Mouse (Mus musculus) ES-E14 (cell line): ENCODE results near the gene Cavin4. TPM values are rescaled to one million over a fixed set of nuclear protein-coding genes. Genes with fewer than 3 reads are reported as not detected.
A peak's percentile ranks its signal among the peaks of the same experiment; 100 is the strongest.

ENCODE experiments used
- DNase-seq: peaks from one replicate; pipeline ENCODE4 v3.0.0-alpha.2; 2013; ENCODE audit warnings: low read depth, low spot score
- H3K27ac ChIP-seq: 2 replicates; pipeline ENCODE4 v1.5.1; 2012; ENCODE audit warnings: low read depth, mild to moderate bottlenecking, low read length, moderate library complexity, mixed read lengths; ENCODE audit not compliant: poor library complexity, insufficient read depth, severe bottlenecking
- H3K36me3 ChIP-seq: 2 replicates; pipeline ENCODE4 v1.6.1; 2012; ENCODE audit warnings: mild to moderate bottlenecking, low read length, moderate library complexity, mixed read lengths; ENCODE audit not compliant: control insufficient read depth, poor library complexity, insufficient read depth, severe bottlenecking
- H3K4me1 ChIP-seq, 2 experiments: fragments of 150-350 bp in 1 of 2; sonication (generic) in 1 of 2; 2 replicates each; pipeline ENCODE4 v1.6.1; 2012; ENCODE audit warnings: low read length in 2 of 2, mild to moderate bottlenecking in 1 of 2, mixed read lengths in 1 of 2; ENCODE audit not compliant: control insufficient read depth in 2 of 2, insufficient read depth in 2 of 2, poor library complexity in 1 of 2
- H3K4me3 ChIP-seq, 2 experiments: fragments of 150-350 bp in 1 of 2; sonication (generic) in 1 of 2; 2 replicates each; pipeline ENCODE4 v1.5.1; 2012; ENCODE audit warnings: low read length in 2 of 2, low read depth in 1 of 2, mild to moderate bottlenecking in 1 of 2, mixed read lengths in 1 of 2; ENCODE audit not compliant: insufficient read depth in 1 of 2, poor library complexity in 1 of 2, severe bottlenecking in 1 of 2
- H3K9ac ChIP-seq: 2 replicates; pipeline ENCODE4 v1.6.1; 2012; ENCODE audit warnings: low read depth, mild to moderate bottlenecking, low read length, mixed read lengths; ENCODE audit not compliant: poor library complexity, insufficient read depth, severe bottlenecking
- H3K9me3 ChIP-seq: fragments of 150-350 bp; sonication (generic); 2 replicates; pipeline ENCODE4 v1.6.1; 2012; ENCODE audit warnings: low read depth, mild to moderate bottlenecking, low read length; ENCODE audit not compliant: control insufficient read depth, insufficient read depth
- CHD2 ChIP-seq: IDR thresholded peaks from 2 replicates; pipeline ENCODE4 v1.6.1; 2014; ENCODE audit warnings: mild to moderate bottlenecking, low read depth, low read length, inconsistent platforms
- HCFC1 ChIP-seq: IDR thresholded peaks from 2 replicates; pipeline ENCODE4 v1.6.1; 2012; ENCODE audit warnings: low read length, inconsistent platforms, borderline replicate concordance; ENCODE audit not compliant: insufficient read depth
- MAFK ChIP-seq: IDR thresholded peaks from 2 replicates; pipeline ENCODE4 v1.6.1; 2014; ENCODE audit warnings: mild to moderate bottlenecking, low read depth, low read length, inconsistent platforms; ENCODE audit not compliant: insufficient read depth
- ZC3H11A ChIP-seq: IDR thresholded peaks from 2 replicates; pipeline ENCODE4 v1.6.1; 2012; ENCODE audit warnings: low read depth, mild to moderate bottlenecking, inconsistent platforms, low read length, borderline replicate concordance
- ZNF384 ChIP-seq: IDR thresholded peaks from 2 replicates; pipeline ENCODE4 v1.6.1; 2012; ENCODE audit warnings: low read depth, low read length, inconsistent platforms
- in situ Hi-C, 2 experiments: fragments of 600-800 bp; cut with MboI; formaldehyde crosslinking; loops; one replicate each; pipeline ENCODE4 v1.15.1; 2025; ENCODE audit warnings: low sequenced_read_pairs in 2 of 2, inconsistent platforms in 1 of 2; ENCODE audit not compliant: unreplicated experiment in 2 of 2
- total RNA-seq: library from RNA; depleted of rRNA; stranded (reverse); fragments of 300-350 nt; gene quantifications from 2 replicates; pipeline ENCODE4 v1.2.3, GENCODE M21; 2012

Cavin4 gene
- total RNA-seq, 1 experiment: 6.8 TPM

- in situ Hi-C loops: no loop called here
- peaks cover 0 to 2% of the 10 kb centered on the region in 2 experiments; a peak in 1 of 4 replicates for H3K4me1 ChIP-seq
- TF ChIP-seq MAFK: no peak
- TF ChIP-seq CHD2: no peak
- no peak for TF ChIP-seq ZC3H11A
- no peak for TF ChIP-seq ZNF384
- TF ChIP-seq HCFC1: no peak
- peaks cover 11% of the 10 kb centered on the region for H3K36me3 ChIP-seq
- H3K27ac ChIP-seq: no peak overlapping the region
- no peak overlapping the region for H3K4me3 ChIP-seq
- no peaks in the 10 kb centered on the region for H3K9me3 ChIP-seq
- DNase-seq: no peak
- no peak overlapping the region for H3K9ac ChIP-seq
Observed at GRCm38 (mm10) chr4:48646143-48646542, 17.2 kb upstream of the Cavin4 start.

GRCm38 (mm10) chr4:48650617-48651360 is 12.5 kb upstream of the Cavin4 start:
- DNase-seq: peak; percentile 8

GRCm38 (mm10) chr4:48654118-48654517 is 9.2 kb upstream of the Cavin4 start:
- Histone ChIP-seq H3K4me1 (peaks cover 0 to 2% of the 10 kb centered on the region in 2 experiments; a peak in 1 of 4 replicates), H3K4me3 (no peak overlapping the region), H3K27ac (no peak overlapping the region), H3K9me3 (no peaks in the 10 kb centered on the region), H3K9ac (no peak overlapping the region), H3K36me3 (peaks cover 24% of the 10 kb centered on the region)
- in situ Hi-C loops: no loop called here
- TF ChIP-seq ZNF384: no peak
- no peak for TF ChIP-seq MAFK
- TF ChIP-seq ZC3H11A: no peak
- no peak for TF ChIP-seq CHD2
- TF ChIP-seq HCFC1: no peak
- no peak for DNase-seq

More at GRCm38 (mm10) chr4:48650617-48651360, 12.5 kb upstream of the Cavin4 start:
- TF ChIP-seq HCFC1 (no peak), ZNF384 (no peak), CHD2 (no peak), MAFK (no peak), ZC3H11A (no peak)
- in situ Hi-C loops: no loop called here
- Histone ChIP-seq H3K9me3 (no peaks in the 10 kb centered on the region), H3K4me3 (no peak overlapping the region), H3K27ac (no peak overlapping the region), H3K9ac (no peak overlapping the region), H3K36me3 (peaks cover 8% of the 10 kb centered on the region), H3K4me1 (peaks cover 0 to 2% of the 10 kb centered on the region in 2 experiments; a peak in 1 of 4 replicates)

GRCm38 (mm10) chr4:48656530-48656929 is 6.8 kb upstream of the Cavin4 start:
- DNase-seq: no peak
- H3K36me3 ChIP-seq: peaks cover 24% of the 10 kb centered on the region
- in situ Hi-C loops: no loop called here

More at GRCm38 (mm10) chr4:48656530-48656929, 6.8 kb upstream of the Cavin4 start:
- TF ChIP-seq MAFK: no peak
- TF ChIP-seq CHD2: no peak
- no peak for TF ChIP-seq HCFC1
- no peak for TF ChIP-seq ZC3H11A
- TF ChIP-seq ZNF384: no peak
- H3K9ac ChIP-seq: no peak overlapping the region
- H3K27ac ChIP-seq: no peak overlapping the region
- H3K4me3 ChIP-seq: no peak overlapping the region
- no peaks in the 10 kb centered on the region for H3K4me1 ChIP-seq
- no peaks in the 10 kb centered on the region for H3K9me3 ChIP-seq
